25 mouse cellular contexts compared by ENCODE assay signal in the genomic region with DNA sequence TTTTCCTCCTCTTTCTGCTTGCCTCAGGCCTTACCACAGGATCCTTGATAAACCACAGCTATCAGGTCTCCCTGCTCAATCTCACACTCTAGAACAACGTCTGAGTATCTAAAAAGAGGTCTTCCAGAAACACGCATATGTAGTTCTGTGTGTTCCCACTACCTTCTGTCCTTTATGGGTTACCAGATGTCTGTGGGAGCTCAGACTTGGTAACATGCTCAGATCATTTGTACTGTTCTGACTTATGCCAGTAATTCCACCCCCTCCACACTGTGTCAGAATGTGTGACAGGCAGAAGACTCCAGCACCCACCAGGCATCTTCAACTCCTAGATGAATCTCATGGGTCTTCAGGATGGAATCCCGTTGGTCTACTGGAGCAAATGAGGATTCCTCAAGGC. TPM values are rescaled to one million over a fixed set of nuclear protein-coding genes. Genes with fewer than 3 reads are reported as not detected.
DNase-seq lines count a peak whose midpoint lies in the region; TF ChIP-seq lines count a peak whose summit lies in the region.
"Had no signal": no experiment of that assay in that cellular context is flagged by ENCODE, and none has a peak within 500 bp of the region (broad histone marks: within the 10 kb centered on the region; RNA-seq: fewer than 3 reads in every experiment).

No protein-coding gene starts in this region.

- DNase-seq in layer of hippocampus, adult 11-12 months (ENCODE audit: low spot score): peak; percentile 65
- no peak for DNase-seq in layer of hippocampus, postnatal 25 days (ENCODE audit: extremely low spot score in 1 of 2, low spot score in 1 of 2)
- DNase-seq in layer of hippocampus, adult 8-10 months (ENCODE audit: low spot score in 2 of 2): peak; percentile 55 to 70
- peak; percentile 81 for DNase-seq in telencephalon, adult 2 months (ENCODE audit: low read depth, low spot score)
- no peak for DNase-seq in urinary bladder, adult 2 months (ENCODE audit: low spot score)
- DNase-seq in ovary, postnatal 36 days (ENCODE audit: low spot score): no peak
- DNase-seq: adrenal gland, postnatal 10 days; cerebellum, adult 11-12 months; cerebellum, adult 9-10 months; cerebellum, postnatal 25 days; forebrain, postnatal 0 days; gastrocnemius, postnatal 36 days; heart, adult 11 months; heart, postnatal 36 days had no signal

- no peak for TF ChIP-seq POLR2A in cortical plate, adult 2 months (IDR thresholded peaks at IDR 0.05; ENCODE audit: extremely low read depth, insufficient read depth, low read length)

- peaks cover 4% of the 10 kb centered on the region; the same call in 1 of the 2 replicates for H3K4me1 ChIP-seq in cortical plate, adult 2 months (ENCODE audit: control insufficient read depth, insufficient read depth, low read length)
- H3K4me1 ChIP-seq: forebrain, embryonic 13.5 days; heart, embryonic 13.5 days; hindbrain, embryonic 15.5 days had no signal

- no peak overlapping the region for H3K4me3 ChIP-seq in cortical plate, adult 2 months (ENCODE audit: insufficient read depth, low read length)
- H3K4me3 ChIP-seq: embryonic facial prominence, embryonic 10.5 days; forebrain, embryonic 13.5 days; heart, embryonic 13.5 days; hindbrain, embryonic 15.5 days had no signal

- 0 out of 2 replicates have a peak overlapping the region, but pooled peaks have one; percentile 64 for H3K27ac ChIP-seq in cortical plate, adult 2 months (ENCODE audit: insufficient read depth, low read length)
- H3K27ac ChIP-seq: embryonic facial prominence, embryonic 10.5 days; forebrain, embryonic 13.5 days; heart, embryonic 13.5 days; hindbrain, embryonic 15.5 days had no signal

- TF ChIP-seq CTCF in cortical plate, adult 2 months (IDR thresholded peaks at IDR 0.05; ENCODE audit: extremely low read depth, insufficient read depth, low read length): no peak

RNA-seq across cellular contexts. Expression of gene Drd5, which starts 37.8 kb away (rescaled TPM):
- total RNA-seq in layer of hippocampus, postnatal 25 days (2021): 10 to 100 TPM; 13.8 to 16.5 TPM
- polyA plus RNA-seq in cortical plate, adult 2 months (2012; rRNA removed): 0.84 and 2.6 TPM in 2 replicates
- 10 to 100 TPM; 11.7 to 14.1 (median 12.9) TPM for total RNA-seq in layer of hippocampus, adult 8-10 months (2022)
- polyA plus RNA-seq in urinary bladder, adult 2 months (2012; rRNA removed): not detected in 2 replicates
- total RNA-seq: adrenal gland, postnatal 10 days; adrenal gland, postnatal 4 days; ES-E14; gastrocnemius, adult 8-10 months; gastrocnemius, postnatal 36 days; heart, postnatal 36 days had no signal
- polyA plus RNA-seq: embryonic facial prominence, embryonic 14.5 days; heart, embryonic 13.5 days; heart, postnatal 0 days; hindbrain, embryonic 11.5 days had no signal

Comparison
In these comparisons a context has a peak if more than half of its experiments do, and no peak if none do; other contexts are left out.
1. DNase-seq: peak in layer of hippocampus, adult 11-12 months (single experiment), layer of hippocampus, adult 8-10 months (2 of 2) and telencephalon, adult 2 months (single experiment); none in layer of hippocampus, postnatal 25 days (0 of 2), urinary bladder, adult 2 months (single experiment) and ovary, postnatal 36 days (single experiment).